Mouse (Mus musculus) embryonic facial prominence, embryonic 11.5 days (tissue): ENCODE results near the gene Bcl9l. TPM values are rescaled to one million over a fixed set of nuclear protein-coding genes. Genes with fewer than 3 reads are reported as not detected.

Source experiments
- ATAC-seq: fragments of 200-750 bp; cut with Nextera tagmentation; replicated peaks from 2 replicates; pipeline ENCODE4 v1.8.0; 2017; ENCODE audit warnings: low read depth; ENCODE audit not compliant: insufficient number of reproducible peaks, low FRiP score, low TSS enrichment
- DNase-seq: peaks from one replicate; pipeline ENCODE4 v3.0.0-alpha.2; 2015; ENCODE audit warnings: low spot score
- H3K27ac ChIP-seq: fragments of 300-500 bp; sonication (generic); replicated peaks from 2 replicates; pipeline ENCODE4 v1.5.1; 2014; ENCODE audit warnings: mild to moderate bottlenecking, low read depth, low read length, control low read depth
- H3K27me3 ChIP-seq: fragments of 300-500 bp; sonication (generic); 2 replicates; pipeline ENCODE4 v1.6.1; 2014; ENCODE audit warnings: mild to moderate bottlenecking, low read length, moderate library complexity, mixed read lengths; ENCODE audit not compliant: control insufficient read depth, insufficient read depth
- H3K36me3 ChIP-seq: fragments of 300-500 bp; sonication (generic); replicated peaks from 2 replicates; pipeline ENCODE4 v1.6.1; 2014; ENCODE audit warnings: low read depth, mild to moderate bottlenecking, low read length, moderate library complexity, mixed read lengths; ENCODE audit not compliant: control insufficient read depth, insufficient read depth
- H3K4me1 ChIP-seq: fragments of 300-500 bp; sonication (generic); 2 replicates; pipeline ENCODE4 v1.6.1; 2014; ENCODE audit warnings: low read length, mixed read lengths; ENCODE audit not compliant: control insufficient read depth, insufficient read depth
- H3K4me2 ChIP-seq: fragments of 300-500 bp; sonication (generic); 2 replicates; pipeline ENCODE4 v1.6.1; 2014; ENCODE audit warnings: low read depth, mild to moderate bottlenecking, control low read depth, low read length, moderate library complexity
- H3K4me3 ChIP-seq: fragments of 300-500 bp; sonication (generic); 2 replicates; pipeline ENCODE4 v1.5.1; 2014; ENCODE audit warnings: low read depth, low read length, control low read depth
- H3K9ac ChIP-seq: fragments of 300-500 bp; sonication (generic); replicated peaks from 2 replicates; pipeline ENCODE4 v1.6.1; 2014; ENCODE audit warnings: mild to moderate bottlenecking, control low read depth, low read length
- H3K9me3 ChIP-seq: fragments of 300-500 bp; sonication (generic); replicated peaks from 2 replicates; pipeline ENCODE4 v1.6.1; 2016; ENCODE audit warnings: mild to moderate bottlenecking, low read length, inconsistent platforms, mixed read lengths; ENCODE audit not compliant: control insufficient read depth
- WGBS: fragments of 180-500 bp; shearing (Covaris S2); extraction: QIAGEN DNeasy Blood & Tissue Kit; methylation state at CpG from one replicate; pipeline ENCODE4 v1.1.7; 2014; 5-methylcytosine and 5-hydroxymethylcytosine counted together
- polyA plus RNA-seq: library from polyadenylated mRNA; unstranded; fragments of >200 nt; fragmentation: Nextera tagmentation; extraction: Ambion mirVana; gene quantifications from 2 replicates; pipeline ENCODE4 v1.2.1, GENCODE M21; 2014

Bcl9l gene
- polyA plus RNA-seq, 1 experiment from 2014 or later, result 10.3 TPM

GRCm38 (mm10) chr9:44496803-44497461 lies 14.3 kb downstream of the Bcl9l start:
- H3K4me3 ChIP-seq, result no peak overlapping the region
- no peaks in the 10 kb centered on the region for H3K9me3 ChIP-seq
- 42% methylated on average over 12 of the region's 12 CpGs for WGBS
- DNase-seq (peak; percentile 18), ATAC-seq (no peak)
- H3K9ac ChIP-seq, result 0 out of 2 replicates have a peak overlapping the region, but pooled peaks have one; percentile 9
- peak overlapping the region; percentile 13; the same call in 1 of the 2 replicates for H3K4me2 ChIP-seq
- no peaks in the 10 kb centered on the region for H3K36me3 ChIP-seq
- H3K27ac ChIP-seq, result 0 out of 2 replicates have a peak overlapping the region, but pooled peaks have one; percentile 16
- no peaks in the 10 kb centered on the region for H3K27me3 ChIP-seq
- peaks cover 48% of the 10 kb centered on the region for H3K4me1 ChIP-seq

- peak overlapping the region; percentile 92 for H3K27ac ChIP-seq
- H3K9me3 ChIP-seq, result no peaks in the 10 kb centered on the region
- DNase-seq, result peak; percentile 81
- ATAC-seq, result no peak; the same call in 1 of the 2 replicates
- peak overlapping the region; percentile 41 for H3K4me3 ChIP-seq
- H3K36me3 ChIP-seq, result no peaks in the 10 kb centered on the region
- peak overlapping the region; percentile 72 for H3K9ac ChIP-seq
- peak overlapping the region; percentile 85 for H3K4me2 ChIP-seq
- no peaks in the 10 kb centered on the region for H3K27me3 ChIP-seq
- peaks cover 45% of the 10 kb centered on the region for H3K4me1 ChIP-seq
- 2% methylated on average over 11 of the region's 11 CpGs for WGBS
Observed at GRCm38 (mm10) chr9:44497624-44498377, 15.2 kb downstream of the Bcl9l start.

GRCm38 (mm10) chr9:44498421-44499355 lies 16.1 kb downstream of the Bcl9l start:
- peaks cover 42% of the 10 kb centered on the region for H3K4me1 ChIP-seq
- H3K9me3 ChIP-seq, result no peaks in the 10 kb centered on the region
- ATAC-seq (peak; percentile 78), DNase-seq (peak; percentile 91)
- H3K27ac ChIP-seq, result peak overlapping the region; percentile 92
- H3K9ac ChIP-seq, result peak overlapping the region; percentile 72
- no peaks in the 10 kb centered on the region for H3K27me3 ChIP-seq
- peak overlapping the region; percentile 41 for H3K4me3 ChIP-seq
- peak overlapping the region; percentile 85 for H3K4me2 ChIP-seq
- 0% methylated on average over 58 of the region's 59 CpGs for WGBS
- H3K36me3 ChIP-seq, result no peaks in the 10 kb centered on the region

- no peaks in the 10 kb centered on the region; the same call in 1 of the 2 replicates for H3K36me3 ChIP-seq
- H3K4me1 ChIP-seq, result peaks cover 33% of the 10 kb centered on the region
- H3K9me3 ChIP-seq, result no peaks in the 10 kb centered on the region
- peak overlapping the region; percentile 92 for H3K27ac ChIP-seq
- peak; percentile 12; the same call in 1 of the 2 replicates for ATAC-seq
- peak overlapping the region; percentile 41 for H3K4me3 ChIP-seq
- DNase-seq, result peak; percentile 75
- WGBS, result 3% methylated on average over 20 of the region's 20 CpGs
- peak overlapping the region; percentile 72 for H3K9ac ChIP-seq
- H3K4me2 ChIP-seq, result peak overlapping the region; percentile 85
- H3K27me3 ChIP-seq, result no peaks in the 10 kb centered on the region
Observed at GRCm38 (mm10) chr9:44499356-44500162, 16.9 kb downstream of the Bcl9l start.

GRCm38 (mm10) chr9:44500163-44500533 lies 17.5 kb downstream of the Bcl9l start:
- Histone ChIP-seq H3K4me1 (peaks cover 28% of the 10 kb centered on the region), H3K36me3 (no peaks in the 10 kb centered on the region; the same call in 1 of the 2 replicates), H3K4me3 (peak overlapping the region; percentile 21), H3K4me2 (peak overlapping the region; percentile 85), H3K9ac (peak overlapping the region; percentile 72), H3K9me3 (no peaks in the 10 kb centered on the region), H3K27ac (peak overlapping the region; percentile 92), H3K27me3 (no peaks in the 10 kb centered on the region)
- no peak for ATAC-seq
- no peak for DNase-seq
- 21% methylated on average over 5 of the region's 5 CpGs for WGBS

- Histone ChIP-seq H3K36me3 (peaks cover 2% of the 10 kb centered on the region), H3K4me3 (peak overlapping the region; percentile 21; the same call in 1 of the 2 replicates), H3K27me3 (no peaks in the 10 kb centered on the region), H3K9me3 (no peaks in the 10 kb centered on the region), H3K4me2 (peak overlapping the region; percentile 85), H3K9ac (peak overlapping the region; percentile 72), H3K4me1 (peaks cover 23% of the 10 kb centered on the region), H3K27ac (peak overlapping the region; percentile 92)
- ATAC-seq, result no peak
- no peak for DNase-seq
- 31% methylated on average over 8 of the region's 8 CpGs for whole genome bisulfite sequencing
Observed at GRCm38 (mm10) chr9:44500638-44501175, 18.1 kb downstream of the Bcl9l start.
